Mouse (Mus musculus): ENCODE measurements around the gene Peli2.
A peak's percentile ranks its signal among the peaks of the same experiment; 100 is the strongest.
"Not testable (repeated sequence)": the region's sequence is repeated elsewhere in the genome, so short reads cannot be mapped to it uniquely, and the experiment has no call there.

Gene Peli2

GRCm38 (mm10) chr14:48120752-48121528 lies at the start of gene Peli2:
Gene Peli2 (plus strand): TSS chr14:48120823.
- peak; percentile 51 to 63 for DNase-seq

- DNase-seq = no peak
These were observed 48.5 kb upstream of the Peli2 start for GRCm38 (mm10) chr14:48072104-48072503.

GRCm38 (mm10) chr14:48073247-48074161 lies 47.1 kb upstream of the Peli2 start:
- no peak for DNase-seq

- DNase-seq = not testable (repeated sequence)
These were observed 41.0 kb upstream of the Peli2 start for GRCm38 (mm10) chr14:48079574-48079973.

- DNase-seq = no peak
These were observed 36.5 kb upstream of the Peli2 start for GRCm38 (mm10) chr14:48083836-48084812.

- no peak for DNase-seq
These were observed 33.8 kb upstream of the Peli2 start for GRCm38 (mm10) chr14:48086682-48087297.

- no peak for DNase-seq
These were observed 33.3 kb upstream of the Peli2 start for GRCm38 (mm10) chr14:48087298-48087830.

GRCm38 (mm10) chr14:48090465-48090864 lies 30.2 kb upstream of the Peli2 start:
- no peak for DNase-seq

GRCm38 (mm10) chr14:48091160-48091559 lies 29.5 kb upstream of the Peli2 start:
- no peak for DNase-seq

- DNase-seq = no peak
These were observed 22.4 kb upstream of the Peli2 start for GRCm38 (mm10) chr14:48098253-48098652.

- DNase-seq = no peak
These were observed 21.3 kb upstream of the Peli2 start for GRCm38 (mm10) chr14:48099354-48099753.

- DNase-seq = no peak
These were observed 14.2 kb upstream of the Peli2 start for GRCm38 (mm10) chr14:48106453-48106852.

GRCm38 (mm10) chr14:48117986-48118385 lies 2.6 kb upstream of the Peli2 start:
- no peak for DNase-seq

GRCm38 (mm10) chr14:48119012-48119647 lies 1.5 kb upstream of the Peli2 start:
- no peak for DNase-seq

GRCm38 (mm10) chr14:48119648-48120270 lies 864 bp upstream of the Peli2 start:
- DNase-seq = no peak

GRCm38 (mm10) chr14:48120443-48120751 lies 226 bp upstream of the Peli2 start:
- no peak for DNase-seq

- no peak for DNase-seq
These were observed 1.2 kb downstream of the Peli2 start for GRCm38 (mm10) chr14:48121529-48122517.

- DNase-seq = no peak
These were observed 3.4 kb downstream of the Peli2 start for GRCm38 (mm10) chr14:48124011-48124410.

- no peak for DNase-seq
These were observed 4.2 kb downstream of the Peli2 start for GRCm38 (mm10) chr14:48124816-48125215.

- DNase-seq = no peak
These were observed 5.3 kb downstream of the Peli2 start for GRCm38 (mm10) chr14:48125971-48126370.

Measured in thymus, postnatal 36 days (tissue).